Mouse (Mus musculus) thymus, postnatal 14 days (tissue): ENCODE data around the gene Ccr7.

Source experiments
- DNase-seq: peaks from one replicate; pipeline ENCODE4 v3.0.0; 2021

Gene Ccr7

GRCm38 (mm10) chr11:99153767-99154753 lies 817 bp downstream of the Ccr7 start:
- DNase-seq, result no peak

GRCm38 (mm10) chr11:99152323-99153144 lies 2.3 kb downstream of the Ccr7 start:
- no peak for DNase-seq

GRCm38 (mm10) chr11:99151333-99151930 lies 3.4 kb downstream of the Ccr7 start:
- no peak for DNase-seq

DNA sequence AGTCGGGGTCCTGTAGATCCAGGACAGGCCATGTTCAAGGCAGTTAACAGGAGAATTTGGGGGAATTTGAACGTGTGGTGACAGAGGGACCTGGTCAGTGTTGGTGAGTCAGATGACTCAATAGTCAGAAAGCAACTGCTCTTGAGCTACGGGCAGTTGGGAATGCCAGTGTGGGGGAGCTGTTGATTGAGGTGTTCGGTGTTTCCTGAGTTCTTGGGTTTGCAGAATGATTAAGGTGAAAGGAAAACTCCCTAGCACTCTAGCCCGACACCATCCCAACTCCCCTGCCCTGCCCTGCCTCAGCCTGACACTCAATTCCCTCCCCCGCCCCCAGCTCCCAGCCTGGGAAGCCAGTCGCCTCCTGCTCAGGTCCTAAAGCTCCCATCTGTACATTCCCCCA lies 4.0 kb downstream of the Ccr7 start:
- DNase-seq, result no peak

- DNase-seq, result peak; percentile 89
Observed at GRCm38 (mm10) chr11:99149898-99150757, 4.7 kb downstream of the Ccr7 start.

DNA sequence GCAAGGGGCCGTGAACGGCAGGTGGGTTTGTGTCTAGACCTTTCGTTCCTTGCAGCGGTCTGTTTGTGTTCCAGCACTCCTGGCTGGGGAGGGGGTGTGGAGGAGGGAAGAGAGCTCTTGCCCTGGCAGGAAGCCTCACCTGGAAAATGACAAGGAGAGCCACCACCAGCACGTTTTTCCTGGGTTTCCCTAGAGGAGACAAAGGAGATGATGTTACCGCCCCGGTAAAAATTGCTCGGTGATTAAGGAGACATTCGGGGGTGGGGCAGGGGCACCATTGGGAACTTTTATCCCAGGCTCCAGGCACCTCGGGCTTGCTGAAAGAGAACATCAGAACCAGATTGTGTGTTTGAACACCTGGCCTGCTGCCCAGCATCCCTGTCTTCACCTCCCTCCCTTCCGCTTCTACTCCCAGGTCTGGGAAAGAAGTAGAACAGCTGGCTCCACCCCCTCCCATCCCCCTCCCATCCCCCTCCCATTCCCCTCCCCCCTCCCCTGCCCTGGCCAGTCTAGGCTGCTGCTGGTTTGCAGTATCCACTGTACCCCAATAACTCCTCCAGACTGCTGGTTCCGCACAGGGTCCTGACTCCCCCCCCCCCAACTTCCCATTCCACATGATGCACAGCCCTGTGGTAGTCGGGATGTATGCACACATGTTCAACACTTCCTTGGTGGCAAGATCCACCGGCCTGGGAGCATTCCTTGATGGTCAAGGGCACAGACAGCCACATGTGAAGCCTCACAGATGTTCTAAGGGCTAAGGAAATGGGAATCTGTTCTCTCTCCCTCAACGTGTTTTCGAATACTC lies 5.8 kb downstream of the Ccr7 start:
- DNase-seq, result no peak

GRCm38 (mm10) chr11:99148400-99148799 lies 6.5 kb downstream of the Ccr7 start:
- peak; percentile 42 for DNase-seq

GRCm38 (mm10) chr11:99147920-99148289 lies 7.0 kb downstream of the Ccr7 start:
- peak; percentile 86 for DNase-seq

DNA sequence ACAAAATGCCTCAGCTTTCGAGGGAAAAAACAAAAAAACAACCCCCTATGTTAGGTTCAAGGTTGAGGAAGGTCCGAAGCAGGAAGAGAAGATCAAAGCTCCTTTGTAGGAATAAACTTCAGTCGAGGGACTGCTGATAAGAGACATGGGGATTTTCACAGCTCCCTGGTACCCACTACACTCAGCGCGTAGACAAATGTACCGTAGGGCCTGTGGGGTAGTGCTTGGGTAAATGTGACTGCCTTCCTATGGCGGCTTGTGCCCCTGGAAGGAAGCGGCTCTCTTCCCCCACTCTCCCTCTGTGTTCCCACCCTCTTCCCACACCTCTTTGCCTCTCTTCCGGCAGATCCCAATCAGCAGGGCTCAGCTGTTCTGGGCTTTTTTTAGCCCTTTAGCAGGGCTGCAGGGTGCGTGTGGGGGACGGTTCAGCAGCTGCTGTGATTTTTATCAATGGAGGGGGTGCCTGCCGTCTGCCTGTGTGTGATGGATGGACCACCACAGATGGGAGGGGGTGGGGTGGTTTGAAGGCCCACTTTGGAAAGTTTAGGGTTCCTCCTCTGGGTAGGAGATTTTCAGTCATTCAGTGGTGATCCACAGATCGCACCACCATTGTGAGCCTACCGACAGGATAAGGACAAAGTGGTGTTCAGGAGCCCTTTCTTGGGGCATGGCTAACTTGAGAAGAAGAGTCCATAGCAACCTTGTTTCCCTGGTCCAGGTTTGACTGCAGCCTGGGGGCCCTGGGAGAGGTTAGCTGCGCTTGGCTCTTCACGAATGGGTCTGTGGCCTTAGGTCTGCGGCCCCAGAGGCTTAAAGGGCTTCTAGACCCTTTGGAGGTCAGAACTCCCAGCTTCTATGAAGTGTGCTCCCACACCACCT lies 7.6 kb downstream of the Ccr7 start:
- DNase-seq, result peak; percentile 52

- no peak for DNase-seq
Observed at GRCm38 (mm10) chr11:99146558-99146957, 8.3 kb downstream of the Ccr7 start.

DNA sequence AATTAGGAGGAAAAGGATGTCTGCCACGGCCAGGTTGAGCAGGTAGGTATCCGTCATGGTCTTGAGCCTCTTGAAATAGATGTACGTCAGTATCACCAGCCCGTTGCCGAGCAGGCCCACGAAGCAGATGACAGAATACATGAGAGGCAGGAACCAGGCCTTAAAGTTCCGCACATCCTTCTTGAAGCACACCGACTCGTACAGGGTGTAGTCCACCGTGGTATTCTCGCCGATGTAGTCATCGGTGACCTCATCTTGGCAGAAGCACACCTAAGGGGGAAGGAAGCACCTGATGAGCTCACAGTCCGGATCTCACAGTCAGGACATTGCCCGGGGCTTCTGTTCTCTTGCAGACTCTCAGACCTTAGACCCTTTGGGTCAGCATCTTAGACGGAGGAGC lies 9.1 kb downstream of the Ccr7 start:
- DNase-seq, result no peak

DNA sequence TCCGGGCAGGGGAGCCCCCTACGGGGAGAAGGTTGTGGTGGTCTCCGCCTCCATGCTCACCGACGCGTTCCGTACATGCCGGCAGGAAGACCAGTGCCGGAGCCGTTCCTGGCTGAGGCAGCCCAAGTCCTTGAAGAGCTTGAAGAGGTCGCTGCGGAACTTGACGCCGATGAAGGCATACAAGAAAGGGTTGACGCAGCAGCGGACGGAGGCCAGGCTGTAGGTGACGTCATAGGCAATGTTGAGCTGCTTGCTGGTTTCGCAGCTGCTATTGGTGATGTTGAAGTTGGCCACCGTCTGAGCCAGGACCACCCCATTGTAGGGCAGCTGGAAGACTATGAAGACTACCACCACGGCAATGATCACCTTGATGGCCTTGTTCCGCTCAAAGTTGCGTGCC lies 9.9 kb downstream of the Ccr7 start:
- no peak for DNase-seq

DNA sequence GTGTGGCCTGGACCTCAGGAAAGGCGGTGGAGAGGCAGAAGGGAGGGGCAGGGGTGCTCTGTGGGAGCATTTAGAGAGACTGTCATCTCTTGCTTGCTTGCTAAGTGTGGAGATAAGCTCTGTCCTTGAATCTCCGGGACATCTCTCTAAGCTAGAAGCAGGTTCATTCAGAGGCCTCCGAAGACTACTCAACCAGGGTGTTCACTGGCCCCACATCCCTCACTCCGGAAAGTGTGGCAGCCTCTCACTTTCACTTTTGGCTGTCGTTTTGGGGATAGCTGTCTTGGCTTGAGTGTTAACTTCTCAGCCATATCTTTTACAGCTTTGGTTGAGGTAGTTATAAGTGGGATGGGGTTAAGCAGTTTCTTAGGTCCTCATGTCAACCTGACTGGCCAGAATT lies 10.4 kb downstream of the Ccr7 start:
- peak; percentile 55 for DNase-seq

GRCm38 (mm10) chr11:99143123-99144082 lies 11.5 kb downstream of the Ccr7 start:
- peak; percentile 71 for DNase-seq

DNA sequence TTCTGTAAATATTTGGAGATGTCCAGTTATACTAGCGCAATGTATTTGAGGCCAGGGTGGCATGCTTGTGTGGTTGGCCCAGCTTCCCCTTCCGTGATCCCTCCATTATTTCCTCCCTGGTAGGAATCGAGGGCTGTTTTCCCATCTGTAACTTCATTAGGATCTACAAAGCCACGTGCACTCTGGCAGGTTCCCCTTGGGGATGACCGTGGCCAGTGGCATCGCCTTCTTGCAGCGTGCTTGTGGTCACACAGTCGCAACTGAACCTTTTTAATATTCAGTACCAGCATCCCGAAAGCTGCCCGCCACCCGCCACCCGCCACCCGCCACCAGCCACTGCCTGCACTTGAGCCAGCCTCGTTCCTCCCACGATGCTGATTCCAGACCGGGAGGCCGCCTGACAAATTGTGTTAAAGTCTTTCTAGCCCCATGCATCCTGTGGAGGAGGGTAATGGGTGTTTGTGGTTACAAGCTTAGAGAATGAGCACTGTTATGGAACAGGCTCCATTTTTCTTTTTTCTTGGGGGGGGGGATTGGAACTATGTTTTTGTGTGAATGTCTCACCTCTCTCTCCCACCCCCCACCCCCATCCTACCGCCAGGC lies 12.3 kb downstream of the Ccr7 start:
- no peak for DNase-seq

DNA sequence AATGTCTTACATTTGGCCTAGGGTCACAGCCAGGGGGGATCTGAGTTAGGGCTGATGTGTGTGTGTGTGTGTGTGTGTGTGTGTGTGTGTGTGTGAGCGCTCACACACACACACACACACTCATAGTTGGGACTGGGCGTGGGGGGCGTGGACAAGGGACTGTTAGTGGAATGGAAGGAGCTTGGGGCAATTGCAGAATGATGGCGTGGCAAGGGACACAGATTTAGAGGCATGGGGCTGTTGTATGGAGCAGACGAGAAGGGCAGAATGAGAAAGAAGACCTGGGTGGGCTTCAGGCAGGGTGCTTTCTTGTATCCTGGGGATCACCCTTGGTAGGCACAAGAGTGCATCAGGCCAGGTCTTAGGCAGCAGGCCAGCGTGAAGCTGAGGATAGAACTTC lies 12.8 kb downstream of the Ccr7 start:
- no peak for DNase-seq

DNA sequence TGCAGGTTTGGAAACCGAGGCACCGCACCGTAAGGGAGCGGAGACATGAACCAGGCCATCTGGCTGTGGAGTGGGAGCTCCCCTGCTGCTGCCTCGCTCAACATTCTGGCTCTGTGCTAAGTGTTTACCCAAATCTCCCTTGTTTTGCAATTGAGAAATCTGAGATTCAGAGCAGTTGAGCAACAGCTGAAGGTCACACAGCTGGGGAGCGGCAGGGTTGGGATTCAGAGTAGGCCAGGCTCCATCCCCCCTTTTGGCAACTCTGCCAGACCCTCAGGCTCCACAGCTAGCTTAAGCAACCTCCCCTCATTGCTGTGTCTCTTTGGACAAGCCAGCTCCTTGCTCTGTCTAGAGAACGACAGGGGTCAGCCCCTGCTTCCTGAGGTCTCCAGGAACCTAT lies 13.3 kb downstream of the Ccr7 start:
- no peak for DNase-seq

DNA sequence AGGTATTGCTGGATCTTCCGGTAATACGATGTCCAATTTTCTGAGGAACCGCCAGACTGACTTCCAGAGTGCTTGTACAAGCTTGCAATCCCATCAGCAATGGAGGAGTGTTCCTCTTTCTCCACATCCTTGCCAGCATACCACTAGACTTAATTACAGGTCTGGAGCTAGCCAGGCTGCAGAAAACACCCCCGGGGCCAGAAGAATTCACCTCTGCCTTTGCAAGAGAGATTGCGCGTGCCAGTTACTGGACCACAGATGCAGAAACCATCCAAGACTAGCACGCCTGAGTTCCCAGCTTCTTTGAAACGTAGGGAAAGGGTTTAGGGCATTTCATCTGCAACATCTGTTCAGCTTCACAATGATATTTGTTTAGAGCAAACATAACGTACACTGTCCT lies 15.9 kb downstream of the Ccr7 start:
- no peak for DNase-seq

- no peak for DNase-seq
Observed at GRCm38 (mm10) chr11:99137385-99137784, 17.5 kb downstream of the Ccr7 start.
